ENCODE assay signal across 8 mouse cellular contexts in the genomic region with DNA sequence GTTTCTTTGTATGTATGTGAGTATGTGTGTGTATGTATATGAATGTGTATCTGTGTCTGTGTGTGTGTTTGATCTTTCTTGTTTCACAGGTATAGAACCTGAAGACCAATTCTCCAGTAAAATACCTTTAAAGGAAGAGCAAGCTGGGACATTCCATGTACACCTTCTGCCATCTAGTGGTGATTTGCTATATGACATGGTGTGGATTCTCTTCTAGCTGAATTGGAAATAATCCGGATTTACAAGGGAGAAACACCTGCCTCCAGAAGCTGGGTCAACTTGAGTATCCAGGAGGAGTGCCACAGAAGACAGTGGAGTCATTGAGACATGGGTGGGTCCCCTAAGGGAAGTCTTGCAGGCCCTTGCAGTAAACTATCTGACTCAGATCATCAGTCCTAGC. TPM values are rescaled to one million over a fixed set of nuclear protein-coding genes. Genes with fewer than 3 reads are reported as not detected.
A peak's percentile ranks its signal among the peaks of the same experiment; 100 is the strongest.
DNase-seq lines count a peak whose midpoint lies in the region; ATAC-seq and TF ChIP-seq lines count a peak whose summit lies in the region.

No protein-coding gene starts in this region.

- no peak overlapping the region for H3K4me2 ChIP-seq in heart, embryonic 12.5 days
- H3K4me2 ChIP-seq in midbrain, embryonic 14.5 days (ENCODE audit: low read length): no peak overlapping the region

- no peaks in the 10 kb centered on the region for H3K79me2 ChIP-seq in heart, adult 2 months (replicated peaks; ENCODE audit: control insufficient read depth, insufficient read depth, low read length)

- H3K9ac ChIP-seq in heart, adult 2 months (ENCODE audit: low read depth, low read length): no peak overlapping the region
- no peak overlapping the region for H3K9ac ChIP-seq in heart, embryonic 12.5 days
- no peak overlapping the region for H3K9ac ChIP-seq in midbrain, embryonic 14.5 days (replicated peaks; ENCODE audit: low read length)

- no peak overlapping the region for H3K4me3 ChIP-seq in heart, adult 2 months
- no peak overlapping the region for H3K4me3 ChIP-seq in heart, embryonic 12.5 days
- no peak overlapping the region for H3K4me3 ChIP-seq in midbrain, embryonic 14.5 days (replicated peaks; ENCODE audit: low read depth, low read length)

- peak; percentile 93 for TF ChIP-seq CTCF in heart, adult 2 months (IDR thresholded peaks at IDR 0.05)

- intact Hi-C loops in heart, adult 2 months (cut with DNase I): loop anchor here (1.0 to 5.0 kb wide), 5 partner anchors 95 to 359 kb away; no protein-coding TSS in a partner anchor

- no peak for TF ChIP-seq POLR2A in heart, adult 2 months (IDR thresholded peaks at IDR 0.05; ENCODE audit: insufficient read depth, low read depth, low read length)

- no peaks in the 10 kb centered on the region for H3K4me1 ChIP-seq in heart, adult 2 months (ENCODE audit: control insufficient read depth, insufficient read depth, low read length)
- H3K4me1 ChIP-seq in heart, embryonic 12.5 days (replicated peaks): no peaks in the 10 kb centered on the region; the same call in 1 of the 2 replicates
- H3K4me1 ChIP-seq in midbrain, embryonic 14.5 days (ENCODE audit: control insufficient read depth, insufficient read depth, low read length): no peaks in the 10 kb centered on the region

- no peaks in the 10 kb centered on the region for H3K27me3 ChIP-seq in heart, adult 2 months (ENCODE audit: control insufficient read depth, insufficient read depth, low read length)
- H3K27me3 ChIP-seq in heart, embryonic 12.5 days (replicated peaks): peaks cover 17% of the 10 kb centered on the region; the same call in 1 of the 2 replicates
- H3K27me3 ChIP-seq in midbrain, embryonic 14.5 days (ENCODE audit: control insufficient read depth, insufficient read depth, low read length): no peaks in the 10 kb centered on the region

- no peak for TF ChIP-seq EP300 in heart, adult 2 months (IDR thresholded peaks at IDR 0.05; ENCODE audit: insufficient read depth, low read depth, low read length)

- no peak for ATAC-seq in heart, embryonic 12.5 days (ENCODE audit: insufficient number of reproducible peaks, low FRiP score)
- no peak for ATAC-seq in midbrain, embryonic 14.5 days (ENCODE audit: low FRiP score, low TSS enrichment)

- H3K36me3 ChIP-seq in heart, adult 2 months (ENCODE audit: control insufficient read depth, insufficient read depth, low read length): no peaks in the 10 kb centered on the region
- H3K36me3 ChIP-seq in heart, embryonic 12.5 days: no peaks in the 10 kb centered on the region
- H3K36me3 ChIP-seq in midbrain, embryonic 14.5 days (ENCODE audit: control insufficient read depth, insufficient read depth, low read length): no peaks in the 10 kb centered on the region

- no peaks in the 10 kb centered on the region for H3K9me3 ChIP-seq in heart, embryonic 12.5 days (replicated peaks)
- no peaks in the 10 kb centered on the region for H3K9me3 ChIP-seq in midbrain, embryonic 14.5 days (ENCODE audit: control insufficient read depth, low read length)

- no peak overlapping the region for H3K27ac ChIP-seq in heart, adult 2 months
- H3K27ac ChIP-seq in heart, embryonic 12.5 days (ENCODE audit: poor library complexity, severe bottlenecking): no peak overlapping the region
- H3K27ac ChIP-seq in midbrain, embryonic 14.5 days (replicated peaks; ENCODE audit: low read depth, low read length): no peak overlapping the region

- DNase-seq in heart, adult 2 months: no peak
- DNase-seq in spleen, postnatal 10 days (ENCODE audit: low spot score in 2 of 2): peak; percentile 13 to 32
- no peak for DNase-seq in spleen, postnatal 14 days (ENCODE audit: low spot score in 2 of 2)
- DNase-seq in c-Kit-positive CD71-positive TER-119-negative erythroid progenitor cells, embryonic 14.5 days (ENCODE audit: low read depth): peak; percentile 40
- peak; percentile 54 for DNase-seq in heart, postnatal 4 days
- DNase-seq in midbrain, embryonic 14.5 days: peak; percentile 93
- no peak for DNase-seq in urinary bladder, adult 2 months (ENCODE audit: low spot score)

- WGBS in heart, adult 2 months: 3% methylated on average over 1 of the region's 1 CpGs
- 0% methylated on average over 1 of the region's 1 CpGs for WGBS in heart, embryonic 12.5 days
- WGBS in midbrain, embryonic 14.5 days: 0% methylated on average over 1 of the region's 1 CpGs

RNA-seq across cellular contexts. Expression of a gene that starts 1.1 kb away (rescaled TPM):
- total RNA-seq in heart, adult 2 months (2021): not detected
- polyA plus RNA-seq in heart, adult 2 months (2012; rRNA removed): 0.08 and 0.18 TPM in 2 replicates
- not detected in 2 replicates for polyA plus RNA-seq in heart, embryonic 12.5 days (2016; fragmentation: Nextera tagmentation; extraction: Ambion mirVana)
- total RNA-seq in heart, postnatal 4 days (2021): not detected
- polyA plus RNA-seq in midbrain, embryonic 14.5 days (2014; fragmentation: Nextera tagmentation; extraction: Ambion mirVana): not detected in 2 replicates
- polyA plus RNA-seq in urinary bladder, adult 2 months (2012; rRNA removed): not detected in 2 replicates

RNA-seq across cellular contexts. Expression of a gene that starts 11.1 kb away (rescaled TPM):
- total RNA-seq in heart, adult 2 months (2021): not detected
- not detected in 2 replicates for polyA plus RNA-seq in heart, adult 2 months (2012; rRNA removed)
- polyA plus RNA-seq in heart, embryonic 12.5 days (2016; fragmentation: Nextera tagmentation; extraction: Ambion mirVana): not detected in 2 replicates
- not detected for total RNA-seq in heart, postnatal 4 days (2021)
- polyA plus RNA-seq in midbrain, embryonic 14.5 days (2014; fragmentation: Nextera tagmentation; extraction: Ambion mirVana): not detected in 2 replicates
- not detected in 2 replicates for polyA plus RNA-seq in urinary bladder, adult 2 months (2012; rRNA removed)

RNA-seq across cellular contexts. Expression of a gene that starts 18.8 kb away (rescaled TPM):
- 10 to 100 TPM; 27.0 to 27.1 TPM for total RNA-seq in heart, adult 2 months (2021)
- 18.7 and 28.1 TPM in 2 replicates for polyA plus RNA-seq in heart, adult 2 months (2012; rRNA removed)
- 46.4 and 48.3 TPM in 2 replicates for polyA plus RNA-seq in heart, embryonic 12.5 days (2016; fragmentation: Nextera tagmentation; extraction: Ambion mirVana)
- total RNA-seq in heart, postnatal 4 days (2021): 10 to 100 TPM; 59.1 to 60.3 TPM
- polyA plus RNA-seq in midbrain, embryonic 14.5 days (2014; fragmentation: Nextera tagmentation; extraction: Ambion mirVana): 105 and 116 TPM in 2 replicates
- 41.8 and 42.4 TPM in 2 replicates for polyA plus RNA-seq in urinary bladder, adult 2 months (2012; rRNA removed)

Comparison
In these comparisons a context has a peak if more than half of its experiments do, and no peak if none do; other contexts are left out.
1. DNase-seq: peak in spleen, postnatal 10 days (2 of 2), c-Kit-positive CD71-positive TER-119-negative erythroid progenitor cells, embryonic 14.5 days (single experiment), heart, postnatal 4 days (single experiment) and midbrain, embryonic 14.5 days (single experiment); none in heart, adult 2 months (0 of 2), spleen, postnatal 14 days (0 of 2) and urinary bladder, adult 2 months (single experiment).